Mouse (Mus musculus): ENCODE results near the gene Slc47a1.
"Not testable (repeated sequence)": the region's sequence is repeated elsewhere in the genome, so short reads cannot be mapped to it uniquely, and the experiment has no call there.

Gene Slc47a1

GRCm38 (mm10) chr11:61377881-61378613 is at the start of gene Slc47a1:
Slc47a1 (minus strand) TSS chr11:61378345.
- no peak for DNase-seq (ENCODE audit: low read depth, low spot score)

- no peak for DNase-seq (ENCODE audit: low read depth, low spot score)
Measured at GRCm38 (mm10) chr11:61419253-61419652, 41.1 kb upstream of the Slc47a1 start.

- peak; percentile 86 for DNase-seq (ENCODE audit: low read depth, low spot score)
Measured at GRCm38 (mm10) chr11:61417945-61418551, 39.9 kb upstream of the Slc47a1 start.

- DNase-seq (ENCODE audit: low read depth, low spot score), result not testable (repeated sequence)
Measured at GRCm38 (mm10) chr11:61416540-61416939, 38.4 kb upstream of the Slc47a1 start.

GRCm38 (mm10) chr11:61415444-61415843 is 37.3 kb upstream of the Slc47a1 start:
- no peak for DNase-seq (ENCODE audit: low read depth, low spot score)

GRCm38 (mm10) chr11:61414560-61414959 is 36.4 kb upstream of the Slc47a1 start:
- no peak for DNase-seq (ENCODE audit: low read depth, low spot score)

- DNase-seq (ENCODE audit: low read depth, low spot score), result no peak
Measured at GRCm38 (mm10) chr11:61413411-61413810, 35.3 kb upstream of the Slc47a1 start.

- DNase-seq (ENCODE audit: low read depth, low spot score), result no peak
Measured at GRCm38 (mm10) chr11:61411809-61412208, 33.7 kb upstream of the Slc47a1 start.

- no peak for DNase-seq (ENCODE audit: low read depth, low spot score)
Measured at GRCm38 (mm10) chr11:61411221-61411620, 33.1 kb upstream of the Slc47a1 start.

- peak; percentile 88 for DNase-seq (ENCODE audit: low read depth, low spot score)
Measured at GRCm38 (mm10) chr11:61410129-61410528, 32.0 kb upstream of the Slc47a1 start.

- peak; percentile 65 for DNase-seq (ENCODE audit: low read depth, low spot score)
Measured at GRCm38 (mm10) chr11:61409051-61409450, 30.9 kb upstream of the Slc47a1 start.

GRCm38 (mm10) chr11:61408184-61409027 is 30.3 kb upstream of the Slc47a1 start:
- peak; percentile 63 for DNase-seq (ENCODE audit: low read depth, low spot score)

GRCm38 (mm10) chr11:61407638-61408183 is 29.6 kb upstream of the Slc47a1 start:
- peak; percentile 90 for DNase-seq (ENCODE audit: low read depth, low spot score)

- DNase-seq (ENCODE audit: low read depth, low spot score), result no peak
Measured at GRCm38 (mm10) chr11:61401794-61402193, 23.6 kb upstream of the Slc47a1 start.

GRCm38 (mm10) chr11:61400681-61401346 is 22.7 kb upstream of the Slc47a1 start:
- no peak for DNase-seq (ENCODE audit: low read depth, low spot score)

- not testable (repeated sequence) for DNase-seq (ENCODE audit: low read depth, low spot score)
Measured at GRCm38 (mm10) chr11:61397423-61398043, 19.4 kb upstream of the Slc47a1 start.

- no peak for DNase-seq (ENCODE audit: low read depth, low spot score)
Measured at GRCm38 (mm10) chr11:61388936-61389335, 10.8 kb upstream of the Slc47a1 start.

GRCm38 (mm10) chr11:61388012-61388411 is 9.9 kb upstream of the Slc47a1 start:
- peak; percentile 68 for DNase-seq (ENCODE audit: low read depth, low spot score)

- DNase-seq (ENCODE audit: low read depth, low spot score), result no peak
Measured at GRCm38 (mm10) chr11:61387233-61387632, 9.1 kb upstream of the Slc47a1 start.

- no peak for DNase-seq (ENCODE audit: low read depth, low spot score)
Measured at GRCm38 (mm10) chr11:61385725-61386124, 7.6 kb upstream of the Slc47a1 start.

- DNase-seq (ENCODE audit: low read depth, low spot score), result peak; percentile 35
Measured at GRCm38 (mm10) chr11:61381272-61381671, 3.1 kb upstream of the Slc47a1 start.
